Mouse (Mus musculus) CD4-positive helper T cell, adult 2 months (primary cell): ENCODE data around the gene Grifin.

Experiments
- DNase-seq: peaks from one replicate; pipeline ENCODE4 v3.0.0-alpha.2; 2012; ENCODE audit warnings: low read depth, missing footprints, low spot score

The Grifin gene

DNA sequence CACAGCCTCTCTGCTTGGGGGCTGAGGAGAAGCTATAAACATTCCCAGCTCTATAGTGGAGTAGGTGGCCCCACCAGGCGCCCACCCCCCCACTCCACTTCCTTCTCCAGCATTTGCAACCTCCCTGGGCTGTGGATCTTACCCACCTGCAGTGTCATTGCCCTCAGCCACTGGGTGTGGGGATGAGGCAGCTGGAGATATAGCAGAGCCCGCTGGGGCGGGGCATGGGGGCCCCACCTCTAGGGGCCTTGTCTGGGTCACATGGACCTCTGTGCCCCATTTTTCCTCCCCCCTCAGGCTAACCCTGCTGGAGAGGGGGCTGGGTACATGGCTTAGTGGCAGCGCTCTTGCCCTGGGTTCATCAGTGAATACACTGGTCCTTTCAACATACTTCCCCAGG lies at the start of gene Grifin:
Gene Grifin (minus strand): TSS at position 176 of the 400 bp plus-strand sequence.
- DNase-seq, result no peak

DNA sequence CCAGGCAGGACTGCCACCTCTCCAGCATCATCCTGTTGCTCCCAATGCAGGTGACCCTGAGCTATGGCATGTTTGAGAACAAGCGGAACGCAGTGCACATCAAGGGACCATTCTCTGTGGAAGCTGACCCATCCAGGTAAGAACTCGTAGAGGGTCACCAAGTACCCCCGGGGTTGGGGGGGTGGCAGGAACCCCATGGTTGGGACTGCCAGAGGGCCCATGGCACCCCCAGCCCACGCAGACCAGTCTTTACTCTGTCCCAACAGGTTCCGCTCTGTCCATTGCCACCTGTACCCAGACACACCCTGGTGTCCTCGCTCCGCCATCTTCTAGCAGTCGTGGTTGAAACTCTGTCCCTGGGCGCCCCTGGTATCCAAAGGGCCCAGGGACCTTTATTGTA lies 49.3 kb upstream of the Grifin start:
- DNase-seq, result no peak

DNA sequence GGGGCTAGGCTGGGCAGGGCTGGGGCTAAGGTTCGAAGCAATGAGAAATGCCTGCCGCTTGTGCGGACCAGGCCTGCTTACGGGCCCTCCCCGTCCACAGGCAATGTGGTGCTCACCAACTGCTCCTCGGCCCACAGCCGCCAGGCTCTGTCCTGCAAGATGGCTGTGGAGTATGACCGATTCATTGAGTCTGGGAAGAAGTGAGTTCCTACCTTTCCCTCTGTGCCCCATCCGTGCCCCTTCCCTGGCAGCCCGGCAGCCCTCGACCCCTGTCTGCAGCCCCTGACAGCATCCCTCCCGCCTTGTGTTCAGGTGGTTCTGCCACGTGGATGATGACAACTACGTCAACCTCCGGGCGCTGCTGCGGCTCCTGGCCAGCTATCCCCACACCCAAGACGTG lies 47.3 kb upstream of the Grifin start:
- DNase-seq, result no peak

DNA sequence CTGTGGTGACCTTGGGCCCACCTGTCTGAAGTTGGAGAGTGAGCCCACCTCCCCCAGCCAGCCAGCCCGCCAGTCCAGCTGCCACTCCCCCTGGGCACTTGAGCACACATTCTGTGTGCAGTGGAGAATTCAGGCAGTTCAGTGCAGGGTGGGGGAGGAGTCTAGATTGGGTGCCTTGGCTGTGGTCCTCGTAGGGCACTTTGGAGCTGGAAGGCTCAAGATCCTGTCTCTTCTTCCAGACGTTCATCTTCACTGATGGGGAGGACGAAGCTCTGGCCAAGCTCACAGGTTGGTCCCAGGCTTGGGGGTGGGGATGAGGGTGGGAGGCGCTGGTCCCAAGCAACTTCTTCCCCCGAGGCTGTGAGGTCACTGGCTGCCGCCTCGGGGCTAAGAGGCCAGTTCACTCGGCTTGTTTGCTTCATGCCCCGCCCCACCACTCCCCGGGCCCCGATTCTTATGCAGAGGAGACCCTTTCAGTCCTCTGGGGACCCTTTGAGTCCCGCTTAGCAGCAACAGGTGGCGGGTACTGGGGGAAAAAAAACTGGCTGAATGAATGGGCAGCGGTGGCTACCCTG lies 46.8 kb upstream of the Grifin start:
- DNase-seq, result no peak

DNA sequence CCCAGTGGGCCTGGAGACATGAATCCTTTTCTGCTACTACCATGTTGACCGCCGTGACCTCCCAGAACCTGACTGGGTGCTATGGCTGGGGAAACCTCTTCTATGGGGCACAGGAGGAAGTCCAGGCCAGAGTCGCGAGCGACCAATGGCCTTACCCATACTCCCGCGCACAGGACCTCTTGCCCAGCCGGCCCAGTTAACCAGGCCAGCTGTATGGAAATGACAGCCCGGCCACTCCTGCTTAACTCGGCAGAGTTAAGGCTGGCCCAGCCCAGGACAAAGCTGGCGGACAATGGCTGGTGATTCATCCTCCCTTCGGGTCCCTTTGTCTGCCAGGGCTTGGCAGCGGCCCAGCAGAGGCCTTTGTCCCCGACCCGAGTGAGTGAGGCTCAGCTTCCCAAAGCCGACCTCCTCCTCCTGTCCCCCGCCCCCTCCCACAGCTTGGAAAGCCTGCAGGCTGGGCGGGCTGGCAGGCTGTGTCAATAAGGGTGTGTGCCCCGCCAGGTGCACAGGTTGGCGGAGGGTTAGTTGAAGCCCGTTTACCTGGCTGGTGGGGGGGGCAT lies 46.2 kb upstream of the Grifin start:
- DNase-seq, result peak; percentile 37

DNA sequence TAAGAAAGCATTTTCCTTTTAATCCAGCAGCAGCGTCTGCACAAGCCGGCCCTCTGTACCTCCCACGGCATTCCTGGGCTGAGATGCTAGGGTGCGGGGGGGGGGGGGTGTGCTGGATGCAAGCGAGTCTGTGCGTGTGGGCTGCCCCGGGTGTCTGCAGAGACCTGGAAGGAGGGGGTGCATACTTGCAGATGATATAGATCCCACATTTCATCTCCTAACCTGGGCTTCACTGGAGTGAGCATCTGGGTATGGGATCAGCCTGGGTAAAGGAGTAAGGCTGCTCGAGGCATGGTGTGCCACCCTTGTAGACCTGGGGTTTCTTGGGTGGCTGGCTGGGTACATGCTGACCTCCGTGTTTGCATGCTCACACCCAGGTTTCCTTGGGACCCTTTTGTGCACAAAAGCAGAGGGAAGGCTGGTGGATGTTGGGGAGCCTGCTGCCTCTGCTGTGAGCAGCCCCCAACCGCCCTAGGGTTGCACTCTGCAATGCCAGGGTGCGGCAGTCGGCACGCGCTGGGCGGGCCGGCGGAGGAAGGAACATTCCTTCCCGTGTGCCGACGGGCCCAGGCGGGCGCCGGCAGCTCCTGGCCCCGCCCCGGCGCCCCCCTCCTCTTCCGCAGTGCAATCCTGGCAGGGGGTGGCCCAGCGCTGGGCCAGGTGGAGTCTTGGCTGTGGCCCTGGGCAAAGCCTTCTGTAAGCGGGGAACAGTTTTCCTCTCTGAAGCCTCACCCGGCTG lies 45.6 kb upstream of the Grifin start:
- DNase-seq, result peak; percentile 67

DNA sequence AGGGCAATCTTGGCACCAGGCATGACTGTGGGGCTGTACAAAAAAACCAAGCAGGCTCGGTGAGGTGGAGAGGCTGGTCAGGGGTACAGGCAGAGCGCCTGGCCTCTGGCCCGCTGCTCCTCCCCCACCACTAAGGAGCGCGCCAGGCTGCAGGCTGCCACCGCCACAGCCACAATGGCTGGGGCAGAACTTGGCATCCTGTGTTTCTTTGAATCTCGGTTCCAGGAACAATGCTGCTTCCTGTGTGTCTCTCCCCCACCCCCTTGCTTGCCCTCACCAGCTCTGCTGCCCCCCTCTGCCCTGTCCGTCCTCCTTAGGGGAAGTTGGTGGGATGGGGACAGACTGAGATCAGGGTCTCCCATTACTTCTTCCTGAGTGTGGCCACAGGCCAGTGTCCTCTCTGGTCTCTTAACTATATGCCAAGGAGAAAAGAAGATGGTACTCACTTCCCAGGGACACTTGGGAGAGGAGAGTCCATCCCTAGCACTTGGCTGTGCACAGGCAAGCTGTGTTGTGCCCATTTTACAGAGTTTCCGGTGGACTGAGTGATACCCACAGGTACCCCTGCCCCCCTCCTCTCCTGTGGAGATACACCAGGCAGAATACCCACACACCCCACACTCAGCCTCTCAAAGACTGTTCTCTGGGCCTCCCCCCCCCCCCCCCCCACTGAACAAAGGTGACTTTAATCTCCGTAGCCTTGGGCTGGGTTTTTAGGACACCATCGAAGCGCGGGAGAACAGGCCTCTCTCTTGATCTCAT lies 44.8 kb upstream of the Grifin start:
- DNase-seq, result peak; percentile 70

DNA sequence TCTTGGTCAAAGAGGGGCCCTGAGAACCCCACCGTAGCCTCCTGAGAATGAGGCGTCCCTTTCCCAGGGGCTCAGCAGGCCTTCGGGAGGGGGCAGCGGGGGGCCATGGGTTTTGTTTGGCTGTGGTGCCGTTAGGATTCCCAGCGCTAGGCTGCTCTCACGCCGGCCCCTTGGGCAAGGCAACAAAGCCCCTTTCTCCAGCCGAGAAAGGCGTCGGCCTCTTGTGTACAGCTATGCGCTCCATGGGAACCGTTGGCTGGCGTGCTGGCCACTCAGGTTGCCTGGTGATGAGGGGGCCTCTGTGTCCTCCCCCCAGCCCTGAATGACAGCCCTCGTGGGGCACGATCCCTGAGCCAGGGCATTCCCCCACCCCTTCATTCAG lies 43.8 kb upstream of the Grifin start:
- no peak for DNase-seq

DNA sequence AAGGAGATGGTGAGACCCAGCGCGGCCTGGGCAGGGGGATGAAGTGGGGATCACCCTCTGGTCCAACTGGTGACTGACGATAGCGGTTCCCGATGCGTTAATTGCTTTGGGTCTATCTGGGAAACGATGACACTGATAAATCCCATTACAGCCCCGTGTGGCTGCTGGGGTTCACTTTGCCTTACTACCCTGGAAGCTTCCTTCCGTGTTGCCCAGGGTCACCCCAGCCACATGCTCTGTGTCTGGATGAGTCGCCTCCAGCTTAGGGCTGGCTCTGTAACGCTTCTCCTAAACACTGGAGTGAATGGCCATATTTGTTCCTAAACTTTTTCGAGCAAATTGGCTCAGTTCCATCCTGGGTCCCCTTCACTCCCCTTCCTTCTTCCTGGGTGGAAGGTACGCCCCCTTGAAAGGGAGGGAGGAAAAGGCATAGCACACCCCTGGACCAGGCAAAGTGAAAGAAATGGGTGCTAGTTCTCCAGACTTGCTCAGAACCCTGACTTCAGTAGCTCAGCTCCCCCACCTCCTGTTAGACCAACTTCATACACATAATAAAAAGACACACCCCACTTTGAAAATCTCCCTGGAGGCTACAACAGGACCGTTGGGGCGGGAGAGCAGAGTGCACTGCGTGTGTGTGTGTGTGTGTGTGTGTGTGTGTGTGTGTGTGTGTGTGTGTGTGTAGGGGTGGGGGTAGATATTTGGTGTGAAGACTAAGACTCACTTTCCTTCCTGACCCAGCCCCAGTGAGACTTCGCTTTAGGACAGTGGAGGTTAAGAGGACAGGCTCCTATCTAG lies 43.2 kb upstream of the Grifin start:
- peak; percentile 65 for DNase-seq

DNA sequence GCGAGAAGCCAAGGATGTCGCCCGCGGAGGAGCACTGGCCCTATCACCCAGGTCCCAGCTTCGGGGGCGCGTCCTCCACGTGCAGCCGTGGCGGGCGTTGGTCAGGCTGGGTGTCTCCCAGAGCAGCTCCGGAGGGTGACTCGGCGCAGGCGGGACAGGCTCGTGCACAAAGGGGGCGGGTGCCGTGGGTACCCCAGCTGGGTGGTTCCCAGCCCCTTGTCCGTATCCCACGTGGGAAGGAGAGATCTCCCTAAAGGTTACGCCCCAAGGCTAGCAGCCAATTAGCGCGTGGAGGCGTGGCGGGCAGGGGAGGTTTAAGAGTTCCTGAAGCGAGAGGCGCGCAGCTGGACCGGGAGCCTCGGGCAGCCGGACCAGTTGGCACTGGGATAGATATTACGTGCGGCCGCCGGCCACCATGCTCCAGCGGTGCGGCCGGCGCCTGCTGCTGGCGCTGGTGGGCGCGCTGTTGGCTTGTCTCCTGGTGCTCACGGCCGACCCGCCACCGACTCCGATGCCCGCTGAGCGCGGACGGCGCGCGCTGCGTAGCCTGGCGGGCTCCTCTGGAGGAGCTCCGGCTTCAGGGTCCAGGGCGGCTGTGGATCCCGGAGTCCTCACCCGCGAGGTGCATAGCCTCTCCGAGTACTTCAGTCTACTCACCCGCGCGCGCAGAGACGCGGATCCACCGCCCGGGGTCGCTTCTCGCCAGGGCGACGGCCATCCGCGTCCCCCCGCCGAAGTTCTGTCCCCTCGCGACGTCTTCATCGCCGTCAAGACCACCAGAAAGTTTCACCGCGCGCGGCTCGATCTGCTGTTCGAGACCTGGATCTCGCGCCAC lies 42.3 kb upstream of the Grifin start, which contains the start of gene Lfng:
Gene Lfng (plus strand): TSS at position 320 of the 835 bp plus-strand sequence.
- DNase-seq, result peak; percentile 87

DNA sequence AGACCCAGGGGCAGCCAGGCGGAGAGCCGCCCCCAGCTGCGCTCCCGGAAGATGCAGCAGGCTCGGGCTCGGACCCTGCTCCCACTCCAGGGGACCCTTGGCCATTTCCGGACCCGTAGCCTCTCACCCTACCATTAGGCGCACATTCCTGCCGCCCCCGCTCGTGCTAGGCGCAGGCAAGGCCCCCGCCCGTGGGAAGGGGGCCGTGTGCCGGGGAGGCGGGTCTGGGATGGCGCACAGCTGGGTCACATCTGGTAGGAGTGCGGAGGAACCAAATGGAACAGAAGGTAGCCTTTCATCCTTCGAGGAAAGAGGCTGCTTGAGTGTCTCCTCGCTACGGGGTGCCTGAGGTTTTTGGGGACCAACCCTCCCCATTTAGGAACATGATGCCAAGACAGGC lies 41.5 kb upstream of the Grifin start:
- DNase-seq, result no peak

DNA sequence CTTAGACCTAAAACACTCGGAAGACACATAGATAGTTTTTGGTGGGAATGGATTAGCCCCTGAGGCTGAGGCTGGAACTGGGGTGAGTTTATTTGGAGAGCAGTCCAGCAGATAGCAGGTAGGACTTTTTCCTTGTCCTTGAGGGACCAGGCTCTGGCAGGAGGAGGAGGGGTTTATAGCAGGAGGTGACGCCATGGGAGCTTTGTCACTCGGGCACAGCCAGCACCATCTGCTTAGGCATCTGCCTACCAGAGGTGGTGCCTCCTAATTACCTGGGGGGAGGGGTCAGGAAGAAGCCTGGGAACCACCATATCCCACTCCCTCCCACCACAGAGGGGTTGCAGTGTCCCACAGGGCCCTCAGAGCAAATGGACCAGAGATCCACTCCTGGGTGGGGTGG lies 40.4 kb upstream of the Grifin start:
- no peak for DNase-seq

DNA sequence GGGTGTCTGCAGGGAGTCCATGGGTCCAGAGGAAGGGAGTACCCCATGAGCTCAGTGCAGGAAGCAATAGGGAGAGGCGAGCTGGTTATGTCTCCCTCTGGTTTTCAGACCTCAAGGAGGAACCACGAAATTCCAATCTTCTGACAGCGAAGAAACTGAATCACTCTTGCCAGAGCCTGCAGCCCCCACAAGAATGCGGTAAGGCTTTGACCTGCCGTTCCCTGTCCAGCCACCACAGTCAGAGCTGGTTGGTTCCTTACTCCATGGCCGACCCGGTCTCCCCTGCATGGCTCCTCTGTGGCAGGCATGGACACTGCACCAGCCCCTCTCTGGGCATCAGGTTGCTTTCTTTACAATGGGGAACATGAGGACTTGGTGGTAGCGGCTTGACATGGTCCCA lies 39.5 kb upstream of the Grifin start:
- DNase-seq, result no peak

DNA sequence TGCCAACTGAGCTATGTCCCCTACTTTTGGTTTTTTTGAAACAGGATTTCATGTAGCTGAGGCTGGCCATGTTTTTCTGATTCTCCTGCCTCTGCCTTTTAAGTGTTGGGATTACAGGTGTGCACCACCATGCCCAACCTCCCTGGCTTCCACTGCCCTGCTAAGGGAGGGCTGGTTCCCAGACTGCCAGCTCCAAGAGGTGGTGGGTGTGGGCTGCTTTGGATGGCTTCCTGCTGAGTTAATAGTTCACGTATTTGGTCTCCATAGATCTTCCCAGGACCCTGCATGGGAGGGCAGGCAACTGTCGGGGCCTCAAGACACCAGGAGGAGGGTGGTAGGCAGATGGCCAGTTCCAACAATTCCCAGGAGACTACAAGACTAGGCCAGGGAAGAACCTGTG lies 37.7 kb upstream of the Grifin start:
- no peak for DNase-seq

DNA sequence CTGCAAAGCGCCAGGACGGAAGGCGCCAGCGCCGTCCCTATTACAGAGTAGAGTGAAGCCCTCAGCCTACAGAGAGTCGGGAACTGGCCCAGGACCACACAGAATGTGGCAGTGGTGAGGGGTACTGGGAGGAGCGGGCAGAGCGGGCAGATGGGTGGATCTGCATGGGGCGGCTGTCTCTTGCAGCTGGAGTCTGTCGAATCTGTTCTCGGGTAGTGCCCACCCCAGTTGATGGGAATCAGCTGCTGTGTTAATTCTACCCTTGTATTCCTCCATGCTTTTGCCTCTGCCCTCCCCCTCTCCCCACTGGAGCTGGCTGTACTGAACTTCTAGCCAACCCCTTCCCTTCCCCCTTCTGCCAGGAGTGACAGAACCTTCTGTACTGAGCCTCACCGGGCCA lies 36.8 kb upstream of the Grifin start:
- no peak for DNase-seq

DNA sequence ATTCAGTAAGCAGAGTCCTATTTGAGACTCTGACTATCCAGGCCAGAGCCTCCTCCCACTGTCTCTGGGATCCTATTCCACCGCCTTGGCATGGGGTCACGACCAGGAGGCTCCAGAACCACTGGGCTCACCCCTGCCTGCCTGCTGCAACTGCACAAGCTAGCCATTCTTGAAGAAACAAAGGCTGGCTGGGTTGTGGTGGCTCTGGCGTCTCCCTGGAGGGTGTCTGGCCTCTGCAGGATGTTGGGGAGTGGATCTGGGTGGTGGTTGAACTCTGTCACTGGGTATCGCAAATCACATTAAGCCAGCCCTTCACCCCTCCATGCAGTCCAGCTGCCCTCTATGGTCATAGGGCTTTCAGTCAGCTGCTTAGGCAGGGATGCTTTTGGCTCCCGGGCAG lies 35.1 kb upstream of the Grifin start:
- DNase-seq, result no peak

DNA sequence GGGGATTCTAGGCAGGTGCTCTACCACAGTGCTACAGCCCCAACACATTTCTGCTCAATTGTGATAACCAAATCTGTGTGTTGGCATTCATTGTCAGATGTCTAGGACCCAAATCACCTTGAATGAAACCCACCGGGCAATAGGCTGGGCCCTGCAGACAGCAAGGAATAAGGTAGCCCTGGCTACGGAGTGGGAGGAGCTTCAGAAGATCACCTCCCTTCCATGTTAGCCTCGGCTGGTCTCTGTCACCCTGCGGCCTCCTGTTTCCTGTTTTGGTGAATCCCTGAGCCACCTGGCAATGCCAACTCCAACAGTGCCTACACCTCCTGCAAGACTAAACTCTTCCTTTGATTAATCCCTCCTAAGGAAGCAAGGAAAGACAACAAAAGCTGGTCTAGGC lies 32.9 kb upstream of the Grifin start:
- peak; percentile 60 for DNase-seq

DNA sequence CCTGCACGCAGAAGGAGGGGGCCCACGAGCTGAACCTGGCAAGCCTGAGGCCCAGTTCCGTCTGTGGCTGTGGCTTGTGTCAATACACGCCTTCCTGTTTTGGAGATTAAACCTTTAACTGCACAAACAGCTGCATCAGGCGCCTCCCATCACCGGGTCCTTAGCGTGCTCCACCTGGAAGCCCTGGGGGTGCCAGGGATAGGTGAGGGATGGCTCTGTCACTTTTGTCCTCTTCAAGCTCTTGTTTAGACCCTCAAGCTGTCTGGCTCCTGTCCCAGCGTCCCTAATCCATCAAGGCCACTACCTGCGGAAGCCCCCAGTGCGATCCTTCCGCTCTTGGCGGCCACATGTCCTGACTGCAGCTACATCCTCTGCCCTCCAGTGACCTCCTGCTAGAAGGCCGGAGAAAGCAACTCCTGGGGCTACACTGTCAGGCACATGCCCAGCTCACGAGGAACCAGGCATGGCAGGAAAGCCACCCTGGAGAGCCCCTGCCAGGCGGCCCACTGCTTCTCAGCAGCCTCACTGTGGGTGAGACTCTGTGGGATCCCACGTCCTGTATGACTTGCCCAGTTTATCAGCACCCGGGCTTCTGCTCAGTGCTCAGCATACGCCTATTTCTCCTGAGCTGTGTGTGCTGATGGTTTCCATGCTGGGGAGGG lies 32.2 kb upstream of the Grifin start:
- DNase-seq, result peak; percentile 89

DNA sequence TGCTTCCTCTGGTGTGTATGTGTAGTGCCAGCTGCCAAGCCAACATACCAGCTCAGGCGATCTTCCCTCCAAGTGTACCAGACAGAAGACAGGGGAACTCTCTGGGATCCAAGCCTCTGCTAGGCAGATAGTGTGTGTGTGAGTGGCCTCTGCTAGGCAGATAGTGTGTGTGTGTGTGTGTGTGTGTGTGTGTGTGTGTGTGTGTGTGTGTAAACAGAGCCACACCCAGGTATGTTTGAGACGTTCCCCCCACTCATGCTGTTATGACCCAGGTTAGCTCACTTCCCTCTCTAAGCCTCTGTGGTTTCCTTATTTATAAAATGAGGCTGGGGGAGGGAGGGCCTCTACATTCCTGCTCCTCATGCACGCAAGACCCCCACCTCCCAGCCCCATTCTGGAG lies 31.6 kb upstream of the Grifin start:
- peak; percentile 88 for DNase-seq

DNA sequence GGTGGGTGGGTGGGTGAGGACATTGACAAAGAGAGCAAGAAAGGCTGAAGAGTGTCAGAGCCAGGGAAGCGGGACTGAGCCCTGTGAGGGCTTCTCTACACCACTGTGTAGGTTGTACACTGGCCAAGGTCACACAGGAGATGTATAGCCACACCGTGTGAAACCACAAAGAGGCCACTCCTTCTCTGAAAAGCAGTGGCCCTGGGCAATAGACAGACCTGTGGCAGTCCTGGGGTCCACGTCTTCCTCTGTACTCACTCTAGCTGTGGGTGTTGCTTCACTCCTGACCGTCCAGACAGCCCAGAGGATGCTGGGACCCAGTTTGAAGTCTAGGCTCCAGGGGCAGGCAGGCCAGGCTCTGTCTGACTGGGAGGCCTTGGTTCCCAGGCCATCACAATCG lies 30.0 kb upstream of the Grifin start:
- DNase-seq, result no peak
